Mouse (Mus musculus) cerebellum, adult 9-11 months (tissue): ENCODE measurements around the gene Rnd2.
A peak's percentile ranks its signal among the peaks of the same experiment; 100 is the strongest.
"Not testable (repeated sequence)": the region's sequence is repeated elsewhere in the genome, so short reads cannot be mapped to it uniquely, and the experiment has no call there.

ENCODE experiments used
- DNase-seq: peaks from one replicate; pipeline ENCODE4 v3.0.0; 2022

The Rnd2 gene

DNA sequence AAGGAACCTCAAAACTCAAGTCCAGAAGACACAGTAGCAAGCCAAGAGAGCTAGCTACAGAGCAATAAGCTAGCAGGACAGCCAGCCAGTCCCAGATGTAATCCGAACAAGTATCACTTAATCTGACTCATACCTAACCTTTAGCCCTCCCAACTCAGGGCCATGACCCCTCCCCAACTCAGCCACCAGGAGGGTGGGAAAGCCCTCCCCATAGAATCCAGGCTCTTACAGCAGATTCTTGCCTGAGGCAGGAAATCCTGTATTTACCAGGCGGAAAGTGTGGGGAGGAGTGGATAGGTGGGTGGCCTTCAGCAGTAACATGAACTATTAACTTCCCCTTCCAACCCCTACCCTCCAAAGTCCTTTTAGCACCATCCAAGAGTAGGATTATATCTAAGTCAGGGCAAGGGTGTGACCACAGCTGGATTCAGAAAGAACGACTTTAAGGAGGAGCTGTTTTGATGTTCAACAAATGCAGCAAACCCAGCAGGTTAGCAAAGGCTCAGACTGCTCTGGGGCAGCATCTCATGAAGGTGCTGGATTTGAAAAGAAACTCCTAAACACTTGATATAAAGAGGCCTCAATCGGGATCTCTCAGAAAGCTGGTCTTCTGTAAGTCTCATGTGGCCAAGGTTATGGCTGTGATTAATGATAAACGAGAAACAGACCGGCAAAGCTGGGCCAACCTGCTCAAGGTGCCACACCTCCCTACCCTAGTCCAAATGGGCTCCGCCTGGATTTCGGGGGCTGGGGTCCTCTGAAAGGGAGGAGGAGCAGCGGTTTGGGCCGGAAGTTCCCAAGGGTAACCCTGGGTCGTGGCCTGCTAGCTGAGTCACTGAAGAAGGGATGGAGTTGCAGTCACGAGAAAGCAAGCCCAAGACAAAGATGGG lies at the start of gene Rnd2:
Rnd2 (plus strand) TSS at position 789 of the 890 bp plus-strand sequence.
- DNase-seq: no peak

GRCm38 (mm10) chr11:101415306-101415705 lies 49.5 kb upstream of the Rnd2 start:
- no peak for DNase-seq

- no peak for DNase-seq
Observed at GRCm38 (mm10) chr11:101416433-101417100, 48.2 kb upstream of the Rnd2 start.

- peak; percentile 86 for DNase-seq
Observed at GRCm38 (mm10) chr11:101417101-101417855, 47.5 kb upstream of the Rnd2 start, which contains the start of gene Aarsd1. Gene Aarsd1 (minus strand): TSS chr11:101417615.

GRCm38 (mm10) chr11:101418991-101419390 lies 45.8 kb upstream of the Rnd2 start:
- DNase-seq: no peak

DNA sequence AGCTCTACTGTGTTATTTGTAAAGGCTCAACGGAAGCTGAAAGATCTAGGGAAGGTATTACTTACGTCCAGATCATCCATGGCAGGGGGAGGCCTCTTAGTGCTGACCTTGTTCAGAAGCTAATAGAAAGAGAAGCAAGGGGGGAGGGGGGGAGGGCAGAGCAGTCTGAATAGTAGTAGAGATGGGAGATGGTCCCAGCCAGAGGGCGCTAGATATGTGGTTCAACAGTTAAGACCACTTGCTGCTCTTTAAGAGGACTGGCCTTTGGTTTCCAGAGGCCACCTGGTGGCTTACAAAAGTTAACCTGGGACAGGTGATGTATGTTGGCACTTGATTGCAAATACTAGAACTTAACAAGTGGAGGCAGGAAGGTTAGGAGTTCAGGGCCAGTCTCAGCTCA lies 45.2 kb upstream of the Rnd2 start:
- no peak for DNase-seq

DNA sequence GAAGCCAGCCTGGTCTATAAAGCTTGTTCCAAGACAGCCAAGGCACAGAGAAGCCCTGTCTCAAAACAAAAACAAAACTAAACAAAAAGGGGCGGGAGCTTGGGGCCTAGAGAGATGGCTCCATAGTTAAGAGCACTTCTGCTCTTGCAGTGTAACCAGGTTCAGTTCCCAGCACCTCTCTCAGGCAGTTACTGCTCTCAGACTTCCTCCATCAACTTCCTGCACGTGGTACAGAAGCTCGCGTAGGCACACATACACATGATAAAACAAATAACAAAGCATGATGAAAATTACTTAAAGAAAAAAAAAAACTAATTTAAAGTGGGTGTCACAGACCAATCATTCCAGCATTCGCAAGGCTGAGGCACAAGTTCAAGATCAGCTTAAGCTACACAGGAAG lies 44.7 kb upstream of the Rnd2 start:
- no peak for DNase-seq

GRCm38 (mm10) chr11:101424105-101424851 lies 40.5 kb upstream of the Rnd2 start, which contains the start of gene Gm27029:
Gene Gm27029 (minus strand): TSS chr11:101424796.
- DNase-seq: peak; percentile 44

- DNase-seq: peak; percentile 95
Observed at GRCm38 (mm10) chr11:101424925-101425813, 39.6 kb upstream of the Rnd2 start, which contains the start of the genes Rundc1 and Ptges3l. Gene Rundc1 (plus strand): TSS chr11:101425085. Gene Ptges3l (minus strand): TSS chr11:101425333.

DNA sequence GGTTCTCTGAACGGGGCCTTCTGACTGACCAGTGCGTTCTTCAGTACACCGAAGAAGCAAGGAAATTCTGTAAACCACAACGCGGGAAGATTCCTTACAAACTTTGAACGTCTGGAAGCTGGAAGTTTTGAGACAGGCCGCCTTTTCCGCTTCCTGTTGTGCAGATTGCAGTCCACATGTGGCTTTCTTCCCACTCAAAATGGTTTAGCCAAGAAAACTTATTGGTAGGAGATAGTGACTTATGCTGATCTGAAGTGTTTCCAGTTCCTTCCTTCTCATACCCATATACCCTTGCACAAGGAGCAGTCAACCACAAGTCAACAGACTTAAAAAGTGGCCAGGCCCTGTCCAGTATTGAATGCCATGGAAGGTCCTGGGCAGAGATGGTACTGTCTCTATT lies 38.6 kb upstream of the Rnd2 start:
- DNase-seq: no peak

GRCm38 (mm10) chr11:101431327-101431726 lies 33.5 kb upstream of the Rnd2 start:
- DNase-seq: no peak

GRCm38 (mm10) chr11:101433396-101433795 lies 31.4 kb upstream of the Rnd2 start:
- DNase-seq: peak; percentile 71

DNA sequence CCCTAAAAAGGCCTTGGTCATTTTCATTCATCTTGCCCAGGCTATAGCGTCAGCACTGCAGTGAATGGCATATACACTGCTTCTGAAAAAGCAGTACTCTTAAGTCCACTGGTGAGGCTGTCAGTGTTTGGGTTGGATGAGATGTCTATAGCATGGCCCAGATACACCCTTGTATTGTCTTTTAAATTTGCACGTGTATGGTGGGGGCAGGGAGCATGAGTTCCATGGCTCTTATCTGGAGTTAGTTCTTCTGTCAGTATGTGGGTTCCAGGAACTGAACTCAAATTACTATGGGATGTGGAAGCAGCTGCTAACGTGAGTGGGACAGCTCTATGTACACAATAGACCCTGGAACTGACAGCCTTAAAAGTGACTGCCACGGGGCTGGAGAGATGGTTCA lies 29.0 kb upstream of the Rnd2 start:
- DNase-seq: no peak

DNA sequence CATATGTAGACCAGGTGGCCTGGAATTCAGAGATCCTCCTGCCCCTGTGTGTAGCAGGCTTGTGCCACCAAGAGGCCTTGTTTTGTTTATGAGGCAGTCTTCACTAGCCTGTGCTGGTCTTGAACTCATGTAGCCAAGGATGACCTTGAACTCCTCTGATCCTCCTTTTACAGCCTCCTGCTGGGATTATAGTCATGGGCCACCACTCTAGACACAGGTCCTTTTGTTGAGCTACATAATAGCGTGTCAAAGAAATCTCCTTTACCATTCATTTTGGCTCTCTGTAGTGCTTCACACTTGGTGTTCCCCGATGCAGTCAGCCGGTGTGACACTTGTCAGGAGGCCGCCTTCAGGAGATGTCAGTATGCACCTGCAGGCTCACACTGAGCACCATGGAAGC lies 27.9 kb upstream of the Rnd2 start:
- DNase-seq: no peak

GRCm38 (mm10) chr11:101438006-101438405 lies 26.8 kb upstream of the Rnd2 start:
- DNase-seq: not testable (repeated sequence)

- DNase-seq: not testable (repeated sequence)
Observed at GRCm38 (mm10) chr11:101441450-101442126, 23.2 kb upstream of the Rnd2 start.

DNA sequence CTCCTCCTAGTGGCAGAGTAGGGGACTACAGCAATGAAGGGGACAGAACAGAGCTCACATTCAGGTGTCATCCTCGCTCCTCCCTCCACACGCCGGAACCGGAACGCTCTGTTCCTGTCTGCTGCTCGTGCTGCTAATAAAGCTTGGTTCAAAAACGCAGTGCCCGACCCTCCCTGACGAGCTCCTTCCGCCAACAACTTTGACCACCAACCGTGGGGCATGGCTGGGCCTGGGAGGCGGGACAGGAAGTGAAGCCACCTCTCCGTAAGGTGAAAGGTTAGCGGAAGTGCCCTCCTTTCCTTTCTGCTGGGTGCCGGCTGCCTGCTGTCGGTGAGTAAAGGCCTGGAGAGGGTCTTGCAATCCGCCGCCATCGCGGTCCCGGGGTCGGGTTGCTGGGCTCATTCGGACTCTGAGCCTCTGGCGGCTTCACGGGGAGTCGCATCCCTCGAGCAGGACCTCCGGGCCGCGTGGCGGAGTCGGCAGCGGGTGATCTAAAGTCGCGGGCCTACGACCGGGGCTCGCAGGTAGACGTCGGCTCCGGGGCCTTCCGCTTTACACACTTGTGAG lies 22.6 kb upstream of the Rnd2 start, which contains the start of gene Rpl27:
Rpl27 (plus strand) TSS at position 172 of the 567 bp plus-strand sequence.
- DNase-seq: peak; percentile 99

DNA sequence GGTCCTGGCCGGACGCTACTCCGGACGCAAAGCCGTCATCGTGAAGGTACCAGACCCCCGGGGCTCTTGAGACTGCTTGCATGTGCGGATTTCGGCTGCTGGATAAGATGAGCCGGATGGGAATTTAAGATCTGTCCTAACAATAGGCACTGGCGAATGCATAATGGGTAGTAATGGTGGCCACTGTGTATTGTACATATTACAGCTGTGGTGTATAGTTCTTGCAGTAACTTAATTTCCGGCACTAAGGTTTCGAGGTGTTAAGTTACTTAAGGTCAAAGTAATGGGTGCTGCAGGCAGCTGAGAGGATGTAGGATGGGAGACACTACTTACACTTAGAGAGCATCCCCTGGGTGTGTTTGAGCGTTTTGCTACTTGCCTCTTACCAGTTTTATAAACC lies 22.0 kb upstream of the Rnd2 start:
- DNase-seq: no peak

DNA sequence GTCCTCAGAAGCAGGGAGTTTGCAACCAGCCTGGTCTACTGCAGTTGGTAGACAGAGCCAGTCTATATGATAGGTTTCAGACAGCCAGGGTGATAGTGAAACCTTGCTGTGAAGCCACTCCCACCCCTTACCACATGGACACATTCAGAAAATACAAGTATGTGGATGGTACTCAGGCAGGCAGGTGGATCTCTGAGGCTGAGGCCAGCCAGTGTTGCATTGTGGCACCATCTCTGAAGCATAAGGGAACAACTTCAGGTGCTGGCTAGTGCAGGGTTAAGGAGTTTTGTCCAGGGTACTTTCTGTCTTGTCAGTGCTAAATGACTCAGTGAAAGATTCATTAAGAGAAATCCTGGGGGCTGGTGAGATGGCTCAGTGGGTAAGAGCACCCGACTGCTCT lies 18.5 kb upstream of the Rnd2 start:
- no peak for DNase-seq

DNA sequence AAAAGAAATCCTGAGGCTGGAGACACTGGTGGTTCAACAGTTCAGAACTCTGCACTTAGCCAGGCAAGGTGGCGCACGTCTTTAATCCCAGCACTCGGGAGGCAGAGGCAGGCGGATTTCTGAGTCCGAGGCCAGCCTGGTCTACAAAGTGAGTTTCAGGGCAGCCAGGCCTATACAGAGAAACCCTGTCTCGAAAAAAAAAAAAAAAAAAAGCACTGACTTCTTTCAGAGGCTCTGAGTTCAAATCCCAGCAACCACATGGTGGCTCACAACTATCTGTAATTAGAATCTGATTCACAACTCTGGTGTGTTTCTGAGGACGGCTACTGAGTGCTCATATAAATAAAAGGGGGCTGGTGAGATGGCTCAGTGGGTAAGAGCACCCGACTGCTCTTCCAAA lies 17.9 kb upstream of the Rnd2 start:
- DNase-seq: not testable (repeated sequence)
